Mouse (Mus musculus) heart, postnatal 0 days (tissue): Measurements from ENCODE around the gene Sec16a. TPM values are rescaled to one million over a fixed set of nuclear protein-coding genes. Genes with fewer than 3 reads are reported as not detected.

ENCODE experiments used
- ATAC-seq: fragments of 200-750 bp; cut with Nextera tagmentation; 2 replicates; pipeline ENCODE4 v1.8.0; 2017; ENCODE audit warnings: low read depth, moderate number of reproducible peaks, moderate library complexity; ENCODE audit not compliant: insufficient read depth
- DNase-seq: peaks from one replicate; pipeline ENCODE4 v3.0.0-alpha.2; 2016; ENCODE audit warnings: low spot score
- H3K27ac ChIP-seq: fragments of 300-500 bp; sonication (generic); 2 replicates; pipeline ENCODE4 v1.5.1; 2014; ENCODE audit warnings: low read depth, mild to moderate bottlenecking
- H3K27me3 ChIP-seq: fragments of 300-500 bp; sonication (generic); 2 replicates; pipeline ENCODE4 v1.6.1; 2014; ENCODE audit warnings: low read length, mixed read lengths; ENCODE audit not compliant: control insufficient read depth, insufficient read depth
- H3K36me3 ChIP-seq: fragments of 300-500 bp; sonication (generic); replicated peaks from 2 replicates; pipeline ENCODE4 v1.6.1; 2014; ENCODE audit warnings: low read length, mixed read lengths; ENCODE audit not compliant: control insufficient read depth, insufficient read depth
- H3K4me1 ChIP-seq: fragments of 300-500 bp; sonication (generic); 2 replicates; pipeline ENCODE4 v1.6.1; 2014; ENCODE audit warnings: antibody characterized with exemption; ENCODE audit not compliant: control insufficient read depth, insufficient read depth
- H3K4me2 ChIP-seq: fragments of 300-500 bp; sonication (generic); 2 replicates; pipeline ENCODE4 v1.6.1; 2014; ENCODE audit warnings: low read depth, mild to moderate bottlenecking, low read length, moderate library complexity
- H3K4me3 ChIP-seq: fragments of 300-500 bp; sonication (generic); 2 replicates; pipeline ENCODE4 v1.5.1; 2014; ENCODE audit warnings: low read depth, low read length
- H3K9ac ChIP-seq: fragments of 300-500 bp; sonication (generic); replicated peaks from 2 replicates; pipeline ENCODE4 v1.6.1; 2014; ENCODE audit warnings: low read depth, low read length, mixed read lengths
- H3K9me3 ChIP-seq: fragments of 300-500 bp; sonication (generic); replicated peaks from 2 replicates; pipeline ENCODE4 v1.6.1; 2016; ENCODE audit warnings: low read length; ENCODE audit not compliant: control insufficient read depth
- CTCF ChIP-seq: IDR thresholded peaks from 2 replicates; pipeline ENCODE4 v1.5.1; 2016; ENCODE audit warnings: antibody characterized with exemption, control low read depth, low read depth
- EP300 ChIP-seq: IDR thresholded peaks from 2 replicates; pipeline ENCODE4 v1.6.1; 2016; ENCODE audit warnings: antibody characterized with exemption, low read depth
- WGBS: fragments of 180-500 bp; shearing (Covaris S2); extraction: QIAGEN DNeasy Blood & Tissue Kit; methylation state at CpG from one replicate; pipeline ENCODE4 v1.1.7; 2014; 5-methylcytosine and 5-hydroxymethylcytosine counted together
- polyA plus RNA-seq: library from polyadenylated mRNA; unstranded; fragments of >200 nt; fragmentation: Nextera tagmentation; extraction: Ambion mirVana; gene quantifications from 2 replicates; pipeline ENCODE4 v1.2.1, GENCODE M21; 2015
- total RNA-seq: library from RNA; depleted of rRNA; stranded (reverse); fragments of >200 nt; gene quantifications from 2 replicates; pipeline ENCODE4 v1.2.3, GENCODE M21; 2014; ENCODE audit warnings: low replicate concordance

The Sec16a gene
- total and polyA plus RNA-seq, 2 experiments from 2014 or later, result 7.5 to 49.0 TPM

GRCm38 (mm10) chr2:26487322-26488021 is 42.5 kb upstream of the Sec16a start:
- no peak overlapping the region for H3K9ac ChIP-seq
- ATAC-seq (no peak), DNase-seq (peak; percentile 30)
- H3K36me3 ChIP-seq, result peaks cover 28% of the 10 kb centered on the region
- WGBS, result 49% methylated on average over 16 of the region's 18 CpGs
- peaks cover 52% of the 10 kb centered on the region for H3K4me1 ChIP-seq
- H3K27me3 ChIP-seq, result no peaks in the 10 kb centered on the region
- 0 out of 2 replicates have a peak overlapping the region, but pooled peaks have one; percentile 8 for H3K4me2 ChIP-seq
- H3K4me3 ChIP-seq, result no peak overlapping the region
- no peak for TF ChIP-seq EP300
- no peak for TF ChIP-seq CTCF
- no peaks in the 10 kb centered on the region for H3K9me3 ChIP-seq
- H3K27ac ChIP-seq, result peak overlapping the region; percentile 86

- DNase-seq (no peak), ATAC-seq (no peak)
- Histone ChIP-seq H3K4me3 (no peak overlapping the region), H3K27ac (peak overlapping the region; percentile 86), H3K4me2 (no peak overlapping the region; the same call in 1 of the 2 replicates), H3K9me3 (no peaks in the 10 kb centered on the region), H3K9ac (no peak overlapping the region), H3K36me3 (peaks cover 34% of the 10 kb centered on the region), H3K27me3 (no peaks in the 10 kb centered on the region), H3K4me1 (peaks cover 49% of the 10 kb centered on the region; the same call in 1 of the 2 replicates)
- WGBS, result 48% methylated on average over 3 of the region's 3 CpGs
- TF ChIP-seq EP300 (peak; percentile 57; the same call in 1 of the 2 replicates), CTCF (no peak)
Measured at GRCm38 (mm10) chr2:26486835-26487321, 41.9 kb upstream of the Sec16a start.

- TF ChIP-seq EP300, result no peak
- no peak for TF ChIP-seq CTCF
- Histone ChIP-seq H3K27ac (peak overlapping the region; percentile 18), H3K9me3 (no peaks in the 10 kb centered on the region), H3K9ac (no peak overlapping the region), H3K27me3 (no peaks in the 10 kb centered on the region), H3K4me2 (no peak overlapping the region; the same call in 1 of the 2 replicates), H3K36me3 (peaks cover 39% of the 10 kb centered on the region), H3K4me3 (no peak overlapping the region), H3K4me1 (peaks cover 46% of the 10 kb centered on the region; the same call in 1 of the 2 replicates)
- DNase-seq (no peak), ATAC-seq (no peak)
- WGBS, result 30% methylated on average over 5 of the region's 5 CpGs
Measured at GRCm38 (mm10) chr2:26486264-26486810, 41.3 kb upstream of the Sec16a start.

GRCm38 (mm10) chr2:26485710-26486109 is 40.7 kb upstream of the Sec16a start:
- peak overlapping the region; percentile 18; the same call in 1 of the 2 replicates for H3K27ac ChIP-seq
- DNase-seq, result no peak

GRCm38 (mm10) chr2:26485278-26485677 is 40.3 kb upstream of the Sec16a start:
- Histone ChIP-seq H3K27ac (no peak overlapping the region), H3K4me2 (no peak overlapping the region), H3K9me3 (no peaks in the 10 kb centered on the region), H3K4me1 (peaks cover 40% of the 10 kb centered on the region; the same call in 1 of the 2 replicates), H3K36me3 (peaks cover 50% of the 10 kb centered on the region), H3K9ac (no peak overlapping the region), H3K4me3 (no peak overlapping the region), H3K27me3 (no peaks in the 10 kb centered on the region)
- 75% methylated on average over 9 of the region's 9 CpGs for WGBS
- ATAC-seq, result no peak
- no peak for DNase-seq
- TF ChIP-seq CTCF, result no peak
- no peak for TF ChIP-seq EP300

More at GRCm38 (mm10) chr2:26485710-26486109, 40.7 kb upstream of the Sec16a start:
- H3K9ac ChIP-seq, result no peak overlapping the region
- no peak overlapping the region for H3K4me2 ChIP-seq
- no peak for TF ChIP-seq EP300
- TF ChIP-seq CTCF, result no peak
- H3K4me3 ChIP-seq, result no peak overlapping the region
- peaks cover 41% of the 10 kb centered on the region; the same call in 1 of the 2 replicates for H3K4me1 ChIP-seq
- H3K27me3 ChIP-seq, result no peaks in the 10 kb centered on the region
- no peak for ATAC-seq
- 58% methylated on average over 7 of the region's 7 CpGs for WGBS
- H3K9me3 ChIP-seq, result no peaks in the 10 kb centered on the region
- H3K36me3 ChIP-seq, result peaks cover 45% of the 10 kb centered on the region
